Mouse (Mus musculus): ENCODE results near the gene Guca1a.
A peak's percentile ranks its signal among the peaks of the same experiment; 100 is the strongest.

Guca1a gene

GRCm38 (mm10) chr17:47381917-47382316, 18.5 kb downstream of the Guca1a start:
- Histone ChIP-seq H3K4me1 (replicated peaks; ENCODE audit: low read depth, low read length) (peaks cover 35% of the 10 kb centered on the region), H3K27me3 (ENCODE audit: insufficient read depth, low read length) (no peaks in the 10 kb centered on the region), H3K4me3 (replicated peaks; ENCODE audit: low read length) (no peak overlapping the region), H3K9me3 (ENCODE audit: low read length) (peaks cover 35% of the 10 kb centered on the region), H3K36me3 (ENCODE audit: insufficient read depth, low read length) (peaks cover 54% of the 10 kb centered on the region)
- TF ChIP-seq POU5F1 (IDR thresholded peaks at IDR 0.05; ENCODE audit: borderline replicate concordance, low read length) (no peak), NANOG (IDR thresholded peaks at IDR 0.05; ENCODE audit: borderline replicate concordance, low read length) (no peak), CTCF (conservative IDR thresholded peaks at IDR 0.05; ENCODE audit: low read length) (no peak)

- TF ChIP-seq POU5F1 (IDR thresholded peaks at IDR 0.05; ENCODE audit: borderline replicate concordance, low read length), result no peak
- TF ChIP-seq CTCF (conservative IDR thresholded peaks at IDR 0.05; ENCODE audit: low read length), result peak; percentile 39
- TF ChIP-seq NANOG (IDR thresholded peaks at IDR 0.05; ENCODE audit: borderline replicate concordance, low read length), result no peak
- peaks cover 86% of the 10 kb centered on the region for H3K36me3 ChIP-seq (ENCODE audit: insufficient read depth, low read length)
- peaks cover 2% of the 10 kb centered on the region for H3K9me3 ChIP-seq (ENCODE audit: low read length)
- H3K4me3 ChIP-seq (replicated peaks; ENCODE audit: low read length), result peak overlapping the region; percentile 23; the same call in 1 of the 2 replicates
- peaks cover 44% of the 10 kb centered on the region for H3K4me1 ChIP-seq (replicated peaks; ENCODE audit: low read depth, low read length)
- H3K27me3 ChIP-seq (ENCODE audit: insufficient read depth, low read length), result no peaks in the 10 kb centered on the region
Observed at GRCm38 (mm10) chr17:47378133-47378532, 22.3 kb downstream of the Guca1a start.

- TF ChIP-seq CTCF (conservative IDR thresholded peaks at IDR 0.05; ENCODE audit: low read length) (no peak), NANOG (IDR thresholded peaks at IDR 0.05; ENCODE audit: borderline replicate concordance, low read length) (no peak), POU5F1 (IDR thresholded peaks at IDR 0.05; ENCODE audit: borderline replicate concordance, low read length) (no peak)
- no peaks in the 10 kb centered on the region for H3K9me3 ChIP-seq (ENCODE audit: low read length)
Observed at GRCm38 (mm10) chr17:47376779-47377280, 23.6 kb downstream of the Guca1a start.

GRCm38 (mm10) chr17:47373991-47374390, 26.4 kb downstream of the Guca1a start:
- Histone ChIP-seq H3K4me1 (replicated peaks; ENCODE audit: low read depth, low read length) (peaks cover 57% of the 10 kb centered on the region), H3K27me3 (ENCODE audit: insufficient read depth, low read length) (no peaks in the 10 kb centered on the region), H3K9me3 (ENCODE audit: low read length) (no peaks in the 10 kb centered on the region), H3K4me3 (replicated peaks; ENCODE audit: low read length) (no peak overlapping the region), H3K36me3 (ENCODE audit: insufficient read depth, low read length) (peaks cover 79% of the 10 kb centered on the region)
- no peak for TF ChIP-seq NANOG (IDR thresholded peaks at IDR 0.05; ENCODE audit: borderline replicate concordance, low read length)
- no peak for TF ChIP-seq CTCF (conservative IDR thresholded peaks at IDR 0.05; ENCODE audit: low read length)
- TF ChIP-seq POU5F1 (IDR thresholded peaks at IDR 0.05; ENCODE audit: borderline replicate concordance, low read length), result no peak

More at GRCm38 (mm10) chr17:47376779-47377280, 23.6 kb downstream of the Guca1a start:
- Histone ChIP-seq H3K4me1 (replicated peaks; ENCODE audit: low read depth, low read length) (peaks cover 51% of the 10 kb centered on the region), H3K36me3 (ENCODE audit: insufficient read depth, low read length) (peaks cover 93% of the 10 kb centered on the region), H3K4me3 (replicated peaks; ENCODE audit: low read length) (no peak overlapping the region), H3K27me3 (ENCODE audit: insufficient read depth, low read length) (no peaks in the 10 kb centered on the region)

GRCm38 (mm10) chr17:47371451-47371850, 28.9 kb downstream of the Guca1a start:
- no peak for TF ChIP-seq NANOG (IDR thresholded peaks at IDR 0.05; ENCODE audit: borderline replicate concordance, low read length)
- TF ChIP-seq POU5F1 (IDR thresholded peaks at IDR 0.05; ENCODE audit: borderline replicate concordance, low read length), result no peak
- peak; percentile 96 for TF ChIP-seq CTCF (conservative IDR thresholded peaks at IDR 0.05; ENCODE audit: low read length)
- Histone ChIP-seq H3K27me3 (ENCODE audit: insufficient read depth, low read length) (no peaks in the 10 kb centered on the region), H3K4me3 (replicated peaks; ENCODE audit: low read length) (no peak overlapping the region), H3K9me3 (ENCODE audit: low read length) (no peaks in the 10 kb centered on the region), H3K36me3 (ENCODE audit: insufficient read depth, low read length) (peaks cover 55% of the 10 kb centered on the region), H3K4me1 (replicated peaks; ENCODE audit: low read depth, low read length) (peaks cover 39% of the 10 kb centered on the region)

- no peaks in the 10 kb centered on the region for H3K27me3 ChIP-seq (ENCODE audit: insufficient read depth, low read length)
- no peaks in the 10 kb centered on the region for H3K9me3 ChIP-seq (ENCODE audit: low read length)
- H3K36me3 ChIP-seq (ENCODE audit: insufficient read depth, low read length), result peaks cover 31% of the 10 kb centered on the region
- H3K4me3 ChIP-seq (replicated peaks; ENCODE audit: low read length), result peak overlapping the region; percentile 91
- no peak for TF ChIP-seq CTCF (conservative IDR thresholded peaks at IDR 0.05; ENCODE audit: low read length)
- TF ChIP-seq NANOG (IDR thresholded peaks at IDR 0.05; ENCODE audit: borderline replicate concordance, low read length), result no peak
- TF ChIP-seq POU5F1 (IDR thresholded peaks at IDR 0.05; ENCODE audit: borderline replicate concordance, low read length), result no peak
- H3K4me1 ChIP-seq (replicated peaks; ENCODE audit: low read depth, low read length), result peaks cover 33% of the 10 kb centered on the region
Observed at GRCm38 (mm10) chr17:47369087-47369443, 31.3 kb downstream of the Guca1a start.

- TF ChIP-seq CTCF (conservative IDR thresholded peaks at IDR 0.05; ENCODE audit: low read length), result no peak
- no peak for TF ChIP-seq POU5F1 (IDR thresholded peaks at IDR 0.05; ENCODE audit: borderline replicate concordance, low read length)
- no peak for TF ChIP-seq NANOG (IDR thresholded peaks at IDR 0.05; ENCODE audit: borderline replicate concordance, low read length)
- H3K27me3 ChIP-seq (ENCODE audit: insufficient read depth, low read length), result no peaks in the 10 kb centered on the region
- H3K9me3 ChIP-seq (ENCODE audit: low read length), result no peaks in the 10 kb centered on the region
- H3K4me1 ChIP-seq (replicated peaks; ENCODE audit: low read depth, low read length), result peaks cover 33% of the 10 kb centered on the region
- H3K36me3 ChIP-seq (ENCODE audit: insufficient read depth, low read length), result peaks cover 26% of the 10 kb centered on the region
- H3K4me3 ChIP-seq (replicated peaks; ENCODE audit: low read length), result peak within 1 kb of the TSS; percentile 91
Observed at GRCm38 (mm10) chr17:47368401-47369086, 31.8 kb downstream of the Guca1a start, which contains the start of gene Mrps10. TSS of gene Mrps10 (plus strand) at chr17:47368887.

GRCm38 (mm10) chr17:47361343-47361742, 39.0 kb downstream of the Guca1a start:
- TF ChIP-seq NANOG (IDR thresholded peaks at IDR 0.05; ENCODE audit: borderline replicate concordance, low read length) (no peak), POU5F1 (IDR thresholded peaks at IDR 0.05; ENCODE audit: borderline replicate concordance, low read length) (no peak), CTCF (conservative IDR thresholded peaks at IDR 0.05; ENCODE audit: low read length) (no peak)
- no peaks in the 10 kb centered on the region for H3K4me1 ChIP-seq (replicated peaks; ENCODE audit: low read depth, low read length)

More at GRCm38 (mm10) chr17:47361343-47361742, 39.0 kb downstream of the Guca1a start:
- no peak overlapping the region for H3K4me3 ChIP-seq (replicated peaks; ENCODE audit: low read length)
- peaks cover 23% of the 10 kb centered on the region for H3K36me3 ChIP-seq (ENCODE audit: insufficient read depth, low read length)
- H3K9me3 ChIP-seq (ENCODE audit: low read length), result no peaks in the 10 kb centered on the region
- no peaks in the 10 kb centered on the region for H3K27me3 ChIP-seq (ENCODE audit: insufficient read depth, low read length)
